Mouse (Mus musculus) frontal cortex, postnatal 14 days (tissue): ENCODE measurements at regions not wholly inside any gene's neighbourhood (a gene's known extent, or its start where the extent isn't known, plus 50 kb on each side); places are given as distances from the start of the nearest gene placed in this dataset.

Experiments used
- DNase-seq, 2 experiments: peaks; one replicate each; pipeline ENCODE4 v3.0.0; 2022; ENCODE audit warnings: low spot score in 2 of 2

- DNase-seq, result no peak
These were observed 112.5 kb downstream of the Fam198b start for GRCm38 (mm10) chr3:79996803-79997202.

DNA sequence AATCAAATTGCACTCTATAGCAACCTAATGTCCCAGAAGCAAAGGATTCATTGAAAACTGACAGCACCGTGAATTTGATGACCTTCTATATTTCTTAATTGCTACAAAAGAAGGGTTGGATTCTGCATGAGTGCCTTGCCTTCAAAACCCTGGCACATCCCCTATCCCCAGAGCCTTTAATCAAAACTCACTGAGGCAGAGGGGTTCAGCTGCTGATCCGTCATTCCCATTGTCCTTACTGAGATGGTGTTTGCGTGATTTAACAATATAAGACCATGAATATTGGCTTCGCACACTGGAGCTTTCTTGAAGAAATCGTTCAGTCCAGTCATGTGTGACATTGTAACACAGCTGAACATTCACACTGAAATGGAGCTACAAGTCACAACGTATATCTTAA lies 118.0 kb downstream of the Fam198b start:
- no peak for DNase-seq

DNA sequence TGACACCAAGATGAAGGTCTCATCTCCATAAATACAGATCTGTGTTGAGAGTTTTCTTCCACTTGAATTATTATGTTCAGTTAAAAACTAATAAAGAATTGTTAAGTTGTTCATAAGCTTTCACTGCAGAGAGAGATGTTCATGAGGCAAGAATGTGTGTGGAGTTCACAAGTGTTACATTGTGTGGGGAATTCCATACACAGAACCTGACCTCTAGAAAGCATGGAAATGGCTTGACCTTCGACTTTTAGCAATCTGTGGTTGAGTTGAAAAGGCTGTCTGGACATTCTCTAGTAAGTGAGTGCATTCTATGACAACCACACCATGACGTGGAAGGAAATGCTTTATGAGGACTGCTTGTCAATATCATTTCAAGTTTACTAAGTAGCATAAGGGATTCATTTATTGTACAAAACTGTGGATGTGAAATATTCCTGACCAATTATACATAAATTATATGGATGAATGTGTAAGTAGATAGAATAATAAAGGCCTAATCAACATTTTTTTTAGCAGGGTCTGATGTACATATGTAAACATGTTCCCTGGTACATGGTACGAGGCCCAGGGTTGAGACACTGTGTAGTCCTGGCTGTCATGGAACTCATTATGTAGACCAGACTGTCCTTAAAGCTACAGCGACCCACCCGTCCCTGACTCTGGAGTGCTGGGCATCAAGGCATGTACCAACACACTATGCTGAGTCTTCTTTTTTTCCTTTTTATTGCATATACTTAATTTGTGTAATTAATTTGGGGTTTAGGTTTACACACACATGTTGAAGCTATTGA lies 119.2 kb downstream of the Fam198b start:
- DNase-seq, result no peak

- DNase-seq, result no peak
These were observed 120.2 kb downstream of the Fam198b start for GRCm38 (mm10) chr3:80004556-80004955.

DNA sequence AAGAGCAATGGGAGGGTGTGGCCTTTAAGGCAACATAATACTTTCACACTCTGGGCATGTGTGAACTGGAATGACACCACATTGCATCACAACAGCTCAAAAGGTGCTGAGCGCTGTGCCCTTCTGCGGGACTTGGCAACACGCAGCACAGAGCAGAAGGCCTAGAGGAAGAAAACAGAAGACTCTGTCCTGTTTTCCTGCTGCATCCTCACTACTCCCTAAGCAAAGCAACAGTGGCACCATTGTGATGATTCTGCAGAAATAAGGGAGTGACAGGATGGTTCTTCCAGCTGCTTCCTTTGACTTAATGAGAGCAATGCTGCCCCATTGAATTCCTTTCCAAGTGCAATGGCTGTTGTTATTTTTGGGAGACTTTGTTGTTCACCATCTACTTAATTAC lies 120.6 kb downstream of the Fam198b start:
- DNase-seq, result no peak

GRCm38 (mm10) chr3:80005371-80005770 lies 121.0 kb downstream of the Fam198b start:
- no peak for DNase-seq

DNA sequence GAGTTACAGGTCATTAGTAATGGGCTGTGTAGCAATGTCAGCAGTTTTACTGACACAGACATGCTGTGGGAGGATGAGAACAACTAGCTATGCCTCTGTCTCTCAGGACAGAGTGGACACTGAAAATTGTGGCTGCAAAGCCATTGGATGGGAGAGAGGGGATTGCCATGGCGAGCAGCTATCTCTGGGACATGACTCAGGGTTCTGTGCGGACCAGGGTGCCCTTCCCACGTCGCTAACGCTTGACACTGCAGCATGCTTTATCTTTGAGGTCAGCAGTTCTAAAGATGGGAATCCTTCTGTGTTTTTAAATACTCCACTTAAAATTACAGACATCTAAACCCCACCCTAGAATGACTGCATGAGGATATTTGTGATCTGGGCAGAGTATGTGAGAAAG lies 121.9 kb downstream of the Fam198b start:
- DNase-seq, result no peak

DNA sequence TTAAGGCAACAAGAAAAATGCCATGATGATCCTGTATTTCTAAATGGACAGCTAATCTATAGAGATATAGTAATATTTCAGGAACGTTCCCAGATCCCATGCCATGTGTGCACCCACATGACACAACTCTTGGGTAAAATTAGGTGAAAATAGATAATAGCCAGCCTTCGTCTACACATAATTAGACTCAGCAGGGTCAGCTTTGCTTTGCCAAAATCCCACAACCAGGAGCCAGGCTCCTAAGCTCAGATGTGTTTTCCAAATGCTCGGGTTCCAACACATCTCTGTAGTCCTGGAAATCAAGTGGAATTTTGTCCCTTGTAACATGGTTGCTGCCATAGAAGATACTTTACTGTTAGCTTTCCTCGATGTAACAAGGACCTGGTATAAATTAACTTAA lies 122.7 kb downstream of the Fam198b start:
- DNase-seq, result no peak

DNA sequence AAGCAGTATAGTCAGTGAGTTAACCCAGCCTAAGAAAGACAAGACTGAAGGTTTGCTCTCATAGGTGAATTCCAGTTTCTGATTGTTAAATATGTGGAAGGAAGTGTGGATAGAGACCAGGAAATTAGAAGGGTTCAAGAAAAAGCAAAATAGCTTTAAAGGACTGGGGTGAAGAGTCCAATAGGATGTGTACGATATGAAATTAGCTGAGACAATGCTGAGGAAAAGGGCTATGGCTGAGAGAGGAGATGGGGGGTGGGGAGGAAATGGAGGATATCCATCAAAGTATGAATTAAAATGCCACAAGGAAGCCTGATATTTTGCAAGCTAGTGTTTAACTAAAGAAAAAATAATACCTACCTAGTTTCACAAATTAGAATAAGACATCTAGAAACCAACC lies 124.9 kb downstream of the Fam198b start:
- no peak for DNase-seq

DNA sequence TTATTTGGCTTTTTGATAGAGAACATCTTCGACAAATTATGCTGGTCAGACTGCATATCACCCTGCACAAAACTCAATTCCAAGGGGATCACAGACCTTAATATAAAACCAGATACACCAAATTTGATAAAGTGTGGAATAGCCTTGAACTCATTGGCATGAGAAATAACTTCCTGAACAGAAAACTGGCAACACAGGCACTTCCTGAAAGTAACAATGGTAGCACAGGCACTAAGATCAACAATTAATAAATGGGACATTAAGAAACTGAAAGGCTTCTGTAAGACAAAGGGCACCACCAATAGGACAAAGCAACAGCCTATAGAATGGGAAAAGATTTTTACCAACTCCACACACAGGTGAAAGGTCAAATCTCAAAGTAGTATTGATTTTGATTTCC lies 141.5 kb downstream of the Fam198b start:
- DNase-seq, result no peak

GRCm38 (mm10) chr3:80033071-80033470 lies 148.7 kb downstream of the Fam198b start:
- DNase-seq, result peak in 1 of 2 experiments; percentile 14

DNA sequence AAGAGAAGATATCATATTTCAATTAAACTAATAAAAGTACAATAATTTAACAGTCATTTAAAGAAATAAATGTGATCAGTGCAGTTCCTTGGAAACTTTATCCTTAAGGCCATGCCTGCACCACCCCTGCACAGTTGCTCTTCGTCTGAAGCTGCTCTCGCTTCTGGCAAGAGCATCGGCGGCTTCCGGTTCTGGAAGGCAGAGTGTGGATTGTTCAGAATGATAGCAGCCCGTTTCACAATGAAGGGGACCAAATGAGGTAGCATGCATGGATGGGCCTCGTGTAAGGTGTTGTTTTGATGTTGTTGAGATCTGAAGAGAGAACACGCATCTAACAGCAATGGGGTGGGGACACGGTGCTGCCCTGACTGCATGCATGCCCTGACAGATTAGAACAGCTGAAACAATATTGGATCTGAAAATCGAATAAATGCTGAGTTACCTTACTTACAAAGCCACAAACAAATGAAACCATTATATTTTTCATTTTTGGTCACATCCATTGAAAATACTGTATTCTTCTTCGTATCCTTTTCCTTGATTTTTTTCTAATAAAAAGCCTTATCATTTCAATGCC lies 154.3 kb downstream of the Fam198b start:
- DNase-seq, result no peak

- no peak for DNase-seq
These were observed 158.6 kb downstream of the Fam198b start for GRCm38 (mm10) chr3:80042756-80043484.

- DNase-seq, result no peak
These were observed 165.3 kb downstream of the Fam198b start for GRCm38 (mm10) chr3:80049495-80050225.

DNA sequence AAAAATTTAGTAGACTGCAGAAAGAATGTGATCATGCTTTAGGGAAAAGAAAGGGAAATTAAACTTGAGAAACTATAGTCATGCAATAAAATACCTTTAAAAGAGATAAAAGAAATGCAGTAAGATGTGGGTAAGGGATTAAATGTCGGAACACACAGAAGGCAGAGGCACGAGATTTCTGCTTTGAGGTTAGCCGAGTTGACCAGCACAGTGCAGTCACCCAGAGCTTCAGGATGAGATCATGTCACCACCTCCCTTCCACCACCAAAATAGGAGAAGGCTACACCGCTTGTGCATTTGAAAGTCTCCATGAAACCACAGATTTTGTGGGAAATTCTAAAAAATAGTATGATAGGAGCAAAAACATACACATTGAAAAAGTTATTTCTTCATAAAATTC lies 166.6 kb downstream of the Fam198b start:
- no peak for DNase-seq

DNA sequence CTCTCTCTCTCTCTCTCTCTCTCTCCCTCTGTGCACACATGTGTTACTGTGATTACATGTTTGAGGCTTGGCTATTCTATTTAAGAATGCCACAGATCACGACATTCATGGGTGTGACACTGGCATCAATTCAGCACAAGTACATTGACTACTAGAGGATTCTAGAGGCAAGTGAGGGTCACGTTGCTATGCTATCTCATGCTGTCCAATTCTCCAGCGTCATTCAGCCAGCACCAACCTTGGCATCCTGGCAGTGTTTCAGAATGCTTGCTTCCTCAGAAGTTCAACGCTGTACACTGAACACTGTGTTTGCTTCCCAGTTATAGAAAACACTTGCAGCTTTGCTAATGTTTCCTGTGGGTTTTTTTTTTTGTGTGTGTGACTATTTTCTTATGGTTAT lies 167.6 kb downstream of the Fam198b start:
- no peak for DNase-seq

- no peak for DNase-seq
These were observed 168.5 kb downstream of the Fam198b start for GRCm38 (mm10) chr3:80052879-80053278.

GRCm38 (mm10) chr3:80053435-80053834 lies 169.1 kb downstream of the Fam198b start:
- DNase-seq, result no peak

GRCm38 (mm10) chr3:80056636-80057350 lies 172.5 kb downstream of the Fam198b start:
- no peak for DNase-seq

- DNase-seq, result peak in 1 of 2 experiments; percentile 29
These were observed 174.4 kb downstream of the Fam198b start for GRCm38 (mm10) chr3:80058722-80059121.

GRCm38 (mm10) chr3:80070726-80071125 lies 186.4 kb downstream of the Fam198b start:
- DNase-seq, result no peak
